Mouse (Mus musculus) left cerebral cortex, postnatal 36 days (tissue): ENCODE results near the gene Slc6a6. TPM values are rescaled to one million over a fixed set of nuclear protein-coding genes. Genes with fewer than 3 reads are reported as not detected.

Experiments used
- DNase-seq, 2 experiments: peaks; one replicate each; pipeline ENCODE4 v3.0.0; 2021 to 2022; ENCODE audit warnings: low spot score in 2 of 2, mixed read lengths in 1 of 2
- intact Hi-C: fragments of 180-260 bp; cut with DNase I; formaldehyde crosslinking; loops from one replicate; pipeline ENCODE4 v1.15.1; 2025
- total RNA-seq, 2 experiments: library from RNA; stranded (reverse); gene quantifications; 2 replicates each; pipeline ENCODE4 v1.2.3; 2021

Slc6a6 gene
- total RNA-seq, 2 experiments from 2014 or later = 120 to 170 TPM

DNA sequence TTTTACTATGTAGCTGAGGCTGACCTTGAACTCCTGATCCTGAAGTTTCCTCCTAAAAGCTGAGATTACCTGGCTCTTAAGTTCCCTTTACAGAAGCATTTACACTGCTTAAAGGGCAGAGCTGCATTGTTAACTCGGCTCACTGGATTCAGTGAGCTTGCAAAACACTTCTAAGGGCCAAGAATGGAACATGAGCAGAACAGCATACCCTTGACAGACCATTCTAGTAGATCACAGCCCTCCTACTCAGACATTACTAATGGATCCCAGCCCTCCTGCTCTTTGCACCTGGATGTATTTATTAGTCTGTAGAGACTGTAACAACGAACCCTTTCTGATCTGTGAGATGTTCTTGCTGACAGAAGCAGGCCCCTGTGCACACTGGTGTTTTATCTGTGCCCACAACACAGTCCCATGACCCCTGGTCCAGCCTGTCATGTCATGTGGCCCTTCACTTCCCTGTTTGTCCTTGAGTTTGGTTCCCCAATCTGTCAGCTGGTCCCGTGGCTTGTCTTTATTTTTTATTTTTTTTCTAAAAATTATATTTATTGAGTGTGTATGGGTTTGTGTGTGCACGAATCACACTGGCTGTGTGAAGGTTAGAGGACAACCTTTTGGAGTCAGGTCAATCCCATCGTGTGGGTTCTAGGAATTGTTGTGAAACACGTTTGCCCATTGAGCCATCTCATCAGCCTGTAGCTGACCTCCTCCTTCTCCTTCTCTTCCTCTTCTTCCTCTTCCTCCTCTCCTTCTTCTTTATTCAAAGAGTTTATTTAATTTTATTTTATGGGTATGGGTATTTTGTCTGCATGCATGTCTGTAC lies 32.3 kb downstream of the Slc6a6 start:
- intact Hi-C loops = no loop called here
- DNase-seq = no peak

DNA sequence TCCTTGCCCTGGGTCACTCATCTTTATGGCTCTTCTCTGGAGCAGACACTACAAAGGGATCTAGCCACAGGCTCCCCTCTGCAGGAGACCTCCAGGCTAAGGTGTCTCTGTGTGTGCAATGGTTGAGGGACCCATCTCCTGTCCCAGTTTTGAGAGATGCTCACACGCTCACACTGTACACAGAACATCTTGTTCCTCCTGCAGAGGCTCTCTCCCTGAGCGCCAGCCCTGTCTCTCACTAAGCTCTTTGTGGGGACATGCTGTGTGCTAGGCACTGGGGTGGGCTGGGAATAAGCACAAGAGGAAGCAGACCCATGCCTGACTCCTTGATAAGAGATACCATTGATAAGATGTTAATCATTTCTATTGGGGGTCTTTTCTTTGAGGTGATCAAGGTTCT lies 34.2 kb downstream of the Slc6a6 start:
- intact Hi-C loops = no loop called here
- DNase-seq = no peak

DNA sequence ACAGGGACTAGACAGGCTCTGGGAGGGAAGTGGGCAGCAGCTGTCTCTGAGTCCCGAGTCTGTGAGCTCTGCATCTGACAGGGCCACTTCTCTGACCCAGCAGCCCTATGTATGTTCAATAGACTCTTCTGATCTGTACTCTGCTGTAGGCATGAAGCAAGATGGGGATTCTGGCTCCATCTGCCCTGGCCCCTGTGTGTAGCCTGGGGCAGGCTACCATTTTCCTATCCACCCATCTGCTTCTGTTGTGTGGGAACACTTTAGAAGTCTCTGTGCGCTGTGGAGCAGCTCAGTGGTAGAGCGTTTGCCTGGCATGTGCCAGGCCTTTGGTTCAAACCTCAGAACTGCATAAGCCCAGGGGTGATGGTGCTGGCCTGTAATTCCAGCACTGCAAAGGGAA lies 34.8 kb downstream of the Slc6a6 start:
- DNase-seq = no peak

DNA sequence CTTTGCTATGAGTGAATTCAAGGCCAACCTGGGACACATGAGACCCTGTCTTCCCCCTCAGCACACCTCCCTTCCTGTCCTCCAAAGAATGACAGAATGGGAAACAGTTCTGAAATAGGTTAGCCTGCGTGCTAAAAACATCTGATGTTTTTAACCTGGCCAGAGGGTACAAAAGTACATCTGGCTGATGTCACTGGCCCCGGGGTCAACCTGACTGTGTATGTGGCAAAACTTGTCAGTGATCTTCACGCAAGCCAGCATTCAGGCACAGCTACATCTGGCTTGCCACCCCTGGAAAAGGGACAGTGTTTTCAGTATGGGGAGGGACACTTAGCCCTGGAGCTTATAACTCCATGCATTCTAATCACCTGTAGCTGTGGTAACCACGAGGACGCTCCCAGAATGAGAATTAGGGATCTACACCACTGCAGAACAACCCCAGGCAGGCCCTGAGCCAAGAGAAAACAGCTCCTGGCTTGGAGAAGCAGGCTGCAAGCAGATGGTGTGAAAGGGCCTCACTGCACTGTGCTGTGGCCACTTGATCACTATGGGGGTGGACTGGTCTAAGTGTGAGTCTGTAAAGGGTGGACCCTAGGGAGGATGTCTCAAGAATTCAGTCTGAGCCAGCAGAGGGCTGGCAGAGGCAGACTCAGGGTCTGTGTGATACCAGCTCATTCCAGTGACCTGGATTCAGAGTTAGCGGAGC lies 35.3 kb downstream of the Slc6a6 start:
- DNase-seq = peak; percentile 67 to 71
- intact Hi-C loops = no loop called here

More for the DNA sequence above, 34.8 kb downstream of the Slc6a6 start:
- intact Hi-C loops = no loop called here

DNA sequence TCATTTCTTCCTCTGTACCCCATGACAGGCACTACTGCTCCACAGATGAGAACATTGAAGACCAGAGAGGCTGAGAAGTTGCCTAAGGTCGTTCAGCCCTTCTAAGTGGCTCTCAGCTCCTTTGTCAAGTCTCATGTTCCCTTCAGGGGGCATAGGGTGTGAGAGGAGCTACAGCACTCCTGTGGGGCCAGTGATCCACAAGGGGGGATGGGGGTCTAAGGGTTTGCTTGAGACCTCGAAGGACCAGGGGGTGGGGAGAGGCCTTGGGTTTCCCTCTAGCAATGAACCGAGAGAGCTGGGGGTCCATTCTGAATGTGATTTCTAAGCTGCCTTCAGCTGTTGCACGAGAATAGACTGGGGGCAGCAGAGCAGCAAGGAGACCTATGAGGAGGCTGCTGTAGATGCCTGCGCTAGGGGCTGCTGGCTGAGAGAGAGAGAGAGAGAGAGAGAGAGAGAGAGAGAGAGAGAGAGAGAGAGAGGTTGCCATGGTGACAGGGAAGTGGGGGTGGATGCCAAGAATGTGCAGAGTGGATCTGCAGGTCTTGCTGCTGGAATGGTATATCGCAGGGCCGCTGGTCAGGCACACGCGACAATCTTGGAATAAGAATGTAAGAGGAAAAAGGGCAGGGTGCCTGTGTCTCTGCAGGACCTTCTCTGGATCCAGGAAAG lies 36.1 kb downstream of the Slc6a6 start:
- DNase-seq = peak; percentile 57 to 67
- intact Hi-C loops = no loop called here

DNA sequence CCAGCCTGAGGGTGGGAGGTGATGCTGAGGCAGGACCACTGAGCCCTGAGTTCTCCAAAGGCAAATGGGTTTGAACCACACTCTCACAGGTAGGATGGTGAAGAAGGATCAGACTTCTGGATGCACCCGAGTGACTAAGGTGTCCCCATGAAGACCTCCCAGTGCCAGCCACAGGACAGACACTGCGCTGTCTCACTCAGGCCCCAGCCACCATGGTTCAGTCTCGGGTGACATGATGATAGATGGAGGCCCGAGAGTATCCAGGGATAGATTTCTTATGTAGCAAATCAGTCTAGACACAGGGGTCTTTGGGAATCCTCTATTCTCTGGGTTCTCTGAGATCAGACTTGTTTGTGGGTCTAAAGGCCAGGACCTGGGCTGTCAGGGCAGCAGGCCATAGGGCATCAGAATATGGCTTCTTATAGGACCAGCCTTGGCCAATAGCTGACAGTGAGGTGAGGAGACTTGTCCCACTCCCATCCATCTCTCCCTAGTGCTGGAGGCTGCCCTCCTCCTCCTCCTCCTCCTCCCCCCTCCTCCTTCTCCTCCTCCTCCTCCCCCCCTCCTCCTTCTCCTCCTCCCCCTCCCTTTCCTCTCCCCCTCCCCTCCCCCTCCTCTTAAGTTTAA lies 36.8 kb downstream of the Slc6a6 start:
- intact Hi-C loops = no loop called here
- no peak for DNase-seq

DNA sequence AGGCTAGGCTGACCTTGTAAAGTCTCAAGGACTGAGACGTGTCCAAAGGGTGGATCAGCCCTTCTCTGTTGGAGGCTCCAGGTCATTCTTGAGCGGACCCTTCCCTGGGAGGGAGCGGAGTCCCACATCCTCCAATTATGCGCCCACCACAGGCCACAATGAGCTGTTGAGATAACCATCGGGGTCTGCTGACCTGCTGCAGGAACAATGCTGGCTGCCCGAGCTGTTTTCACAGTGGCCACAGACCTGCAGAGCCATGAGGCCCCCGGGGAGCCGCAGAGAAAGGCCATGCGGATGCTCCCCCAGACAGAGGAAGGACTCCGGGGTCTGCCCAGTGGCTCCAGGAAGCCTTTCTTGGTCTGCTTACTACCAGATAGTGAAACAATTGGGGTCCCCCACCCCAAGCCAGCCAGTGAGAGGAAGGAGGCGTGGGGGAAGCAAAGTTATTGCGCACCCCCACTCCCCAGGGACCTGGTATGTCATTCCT lies 37.4 kb downstream of the Slc6a6 start:
- intact Hi-C loops = no loop called here
- DNase-seq = no peak

DNA sequence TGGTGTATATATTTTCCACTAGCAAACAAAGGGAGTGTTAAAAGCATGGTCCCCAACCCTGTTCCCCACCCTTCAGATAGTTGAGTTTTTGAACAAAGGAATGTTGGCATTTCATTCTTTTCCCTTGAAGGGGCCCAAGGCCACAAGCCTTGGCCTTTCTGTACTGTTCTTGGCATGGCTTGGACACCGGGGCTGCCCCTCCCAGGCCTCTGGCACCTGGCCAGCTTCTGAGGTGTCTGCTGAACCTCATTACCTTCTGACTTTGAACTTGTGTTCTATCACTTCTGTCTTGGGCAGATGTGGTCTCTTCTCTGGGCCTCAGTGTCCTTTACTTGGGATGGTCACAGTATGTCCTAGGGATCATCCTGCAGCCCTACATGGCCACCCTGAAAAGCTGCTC lies 43.5 kb downstream of the Slc6a6 start:
- intact Hi-C loops = no loop called here
- DNase-seq = no peak

DNA sequence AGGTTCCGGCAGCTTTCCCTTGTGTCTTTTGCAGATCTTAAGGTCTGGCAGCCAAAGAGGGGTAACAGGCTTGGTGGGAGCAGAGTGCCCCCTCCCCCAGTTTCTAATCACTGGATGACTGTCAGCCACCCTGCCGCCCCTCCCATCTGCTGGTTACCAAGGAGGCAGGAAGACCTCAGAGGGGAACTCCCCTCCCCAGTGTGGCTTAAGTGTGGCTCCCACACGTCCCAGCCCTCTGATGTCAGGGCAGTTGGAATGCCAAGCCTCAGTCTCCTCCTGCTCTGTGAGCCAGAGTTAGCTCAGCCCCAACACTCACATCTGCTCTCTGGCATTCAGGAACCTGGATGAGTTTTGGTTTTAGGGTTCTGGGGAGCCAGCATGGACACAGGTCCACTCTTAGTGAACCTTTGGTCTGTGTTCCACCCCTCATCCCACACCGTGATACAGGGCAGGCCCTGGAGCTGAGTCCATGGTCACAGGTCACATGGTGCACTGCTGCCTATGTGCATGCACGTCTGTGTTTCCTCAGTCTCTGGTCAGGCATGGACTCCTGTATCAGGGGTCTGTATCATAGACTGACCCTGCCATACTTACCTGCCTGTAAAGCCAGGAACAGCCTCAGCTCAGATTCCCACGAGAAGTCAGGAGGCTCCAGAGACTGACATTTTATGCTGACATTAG lies 45.2 kb downstream of the Slc6a6 start:
- no peak for DNase-seq
- intact Hi-C loops = no loop called here

DNA sequence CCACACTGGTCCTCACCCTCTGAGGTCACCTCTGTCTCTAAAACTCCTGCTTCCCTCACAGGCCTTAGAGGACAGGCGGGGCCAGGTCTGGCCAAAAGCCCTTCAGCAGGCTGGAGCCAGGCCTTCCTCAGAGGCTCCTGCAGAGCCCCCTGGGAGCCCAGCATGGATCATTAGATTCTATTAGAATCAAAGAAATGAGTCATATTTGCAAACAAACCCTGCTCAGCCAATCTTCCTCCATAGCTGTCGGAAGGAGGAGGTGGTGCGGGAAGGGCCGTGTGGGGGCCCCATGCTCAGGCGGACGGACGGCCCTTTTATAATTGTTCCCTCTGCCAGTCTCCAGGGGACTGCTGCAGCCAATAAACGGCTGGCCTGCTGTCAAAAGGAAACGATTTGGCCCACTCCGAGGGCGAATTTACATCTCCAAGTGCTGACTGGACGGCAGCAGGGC lies 45.8 kb downstream of the Slc6a6 start:
- DNase-seq = peak in 1 of 2 experiments; percentile 51
- intact Hi-C loops = loop anchor here (5.0 kb wide), 1 partner anchor 42 kb away; no protein-coding TSS in a partner anchor

DNA sequence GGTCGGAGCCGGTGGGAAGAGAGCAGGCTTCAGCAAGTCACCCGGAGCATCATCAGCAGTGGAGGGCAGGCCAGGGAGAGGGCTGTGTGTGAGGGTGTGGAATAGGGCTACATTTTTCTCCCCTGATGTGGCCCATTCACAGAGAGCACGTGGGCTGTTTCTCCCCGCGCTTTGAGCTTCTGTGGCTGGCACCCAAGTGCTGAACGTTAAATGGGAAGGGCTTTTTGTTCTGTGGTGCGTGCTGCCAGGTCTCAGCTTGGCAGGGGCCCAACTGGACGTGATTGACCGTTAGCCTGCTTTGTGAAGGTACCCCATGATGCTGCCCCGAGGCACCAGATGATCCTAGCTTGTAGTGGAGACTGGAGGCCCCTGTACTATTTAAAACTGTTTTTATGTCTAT lies 48.3 kb downstream of the Slc6a6 start:
- DNase-seq = no peak
- intact Hi-C loops = loop anchor here (5.0 kb wide), 1 partner anchor 45 kb away; no protein-coding TSS in a partner anchor

DNA sequence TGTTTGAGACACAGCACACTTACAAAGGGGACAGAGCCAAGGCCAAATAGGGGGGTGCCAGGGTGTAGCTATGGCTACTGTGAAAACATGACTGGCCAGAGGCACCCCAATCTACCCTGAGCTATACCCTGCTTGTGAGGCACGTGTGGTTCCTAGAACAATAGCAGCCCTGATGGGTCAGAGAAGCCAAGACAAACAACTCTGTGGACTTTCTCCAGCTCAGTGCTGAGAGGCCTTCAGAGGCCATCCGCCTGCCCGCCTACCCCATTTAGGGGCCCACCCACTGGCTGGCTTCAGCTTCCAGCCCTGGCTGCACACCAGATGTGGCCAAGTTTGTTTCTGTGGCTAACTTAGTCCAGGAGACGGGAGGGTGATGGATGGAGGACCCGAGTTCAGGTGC lies 52.6 kb downstream of the Slc6a6 start:
- no peak for DNase-seq
- intact Hi-C loops = no loop called here

DNA sequence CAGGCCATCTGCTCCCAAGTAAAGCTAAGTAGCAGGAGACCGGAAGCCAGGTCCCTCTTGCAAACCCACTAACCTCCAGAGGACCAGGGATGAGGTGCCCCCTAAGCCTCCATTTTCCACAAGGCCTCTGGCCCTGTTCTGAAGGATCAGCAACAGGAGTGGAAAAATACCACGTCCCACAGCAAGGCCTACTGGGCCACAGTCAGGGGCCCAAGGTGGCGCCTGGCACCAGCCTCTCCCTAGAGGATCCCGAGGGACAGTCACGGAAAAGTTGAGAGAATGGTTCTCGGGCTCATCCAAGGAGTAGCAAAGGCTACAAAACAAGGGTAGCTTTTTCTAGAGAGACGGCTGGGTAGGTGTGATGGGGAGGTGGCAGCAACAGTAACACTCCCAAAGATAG lies 53.6 kb downstream of the Slc6a6 start:
- DNase-seq = no peak
- intact Hi-C loops = no loop called here

DNA sequence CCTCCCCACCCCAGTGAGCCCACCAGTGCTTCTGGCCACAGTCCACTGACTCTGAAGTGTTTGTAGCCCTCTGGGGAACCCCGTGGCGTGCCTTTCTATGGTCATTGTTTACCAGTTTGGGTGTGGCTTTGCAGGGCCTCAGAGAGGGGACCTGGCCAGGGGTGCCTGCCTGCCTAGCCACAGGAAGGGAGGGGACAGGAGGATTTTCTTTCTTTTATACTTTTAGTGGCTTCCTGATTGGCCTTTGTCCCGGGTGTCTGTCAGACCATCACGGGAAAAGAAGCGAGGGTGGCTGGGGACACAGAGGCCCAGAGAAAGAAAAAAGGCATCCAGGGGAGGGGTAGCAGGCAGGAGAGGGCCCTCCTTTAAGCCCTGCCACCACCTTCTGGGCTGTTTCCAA lies 54.2 kb downstream of the Slc6a6 start:
- DNase-seq = no peak
- intact Hi-C loops = no loop called here

DNA sequence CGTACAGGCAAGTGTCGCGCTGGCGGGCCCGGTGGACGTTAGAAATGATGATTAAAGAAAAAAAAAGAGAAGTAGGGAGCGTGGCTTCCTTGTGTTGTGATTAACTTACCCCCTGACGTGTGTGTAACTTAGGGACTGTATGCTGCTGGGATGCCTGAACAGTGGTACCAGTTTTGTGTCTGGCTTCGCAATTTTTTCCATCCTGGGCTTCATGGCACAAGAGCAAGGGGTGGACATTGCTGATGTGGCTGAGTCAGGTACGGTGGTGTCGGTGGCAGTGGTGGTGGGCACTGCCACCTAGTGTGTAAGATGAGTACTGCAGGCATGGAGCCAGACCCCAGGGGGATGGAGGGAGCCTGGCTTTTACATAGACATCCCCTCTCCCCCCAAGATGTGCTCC lies 57.2 kb downstream of the Slc6a6 start:
- intact Hi-C loops = loop anchor here (2.0 to 5.0 kb wide), 2 partner anchors 164 to 214 kb away; no protein-coding TSS in a partner anchor
- peak in 1 of 2 experiments; percentile 49 for DNase-seq

DNA sequence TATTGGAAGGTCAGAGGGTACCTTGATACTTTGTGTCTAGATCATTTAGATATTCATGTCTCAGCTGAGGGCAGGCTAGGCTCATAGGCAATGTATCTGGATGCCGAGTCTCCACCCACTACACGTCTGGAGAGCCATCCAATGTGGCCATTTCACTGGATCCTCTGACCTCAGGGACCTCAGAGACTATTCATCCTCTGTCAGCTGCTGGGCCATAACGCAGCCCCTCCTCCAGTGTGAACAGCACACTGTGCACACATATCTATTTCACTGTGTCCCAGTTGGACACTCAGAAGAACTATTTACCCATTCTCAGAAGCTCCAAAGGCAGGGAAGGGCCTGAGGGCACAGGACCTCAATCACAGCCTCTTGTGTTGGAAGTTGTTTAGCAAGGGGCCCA lies 58.6 kb downstream of the Slc6a6 start:
- no peak for DNase-seq
- intact Hi-C loops = loop anchor here (5.0 kb wide), 1 partner anchor 215 kb away; no protein-coding TSS in a partner anchor

DNA sequence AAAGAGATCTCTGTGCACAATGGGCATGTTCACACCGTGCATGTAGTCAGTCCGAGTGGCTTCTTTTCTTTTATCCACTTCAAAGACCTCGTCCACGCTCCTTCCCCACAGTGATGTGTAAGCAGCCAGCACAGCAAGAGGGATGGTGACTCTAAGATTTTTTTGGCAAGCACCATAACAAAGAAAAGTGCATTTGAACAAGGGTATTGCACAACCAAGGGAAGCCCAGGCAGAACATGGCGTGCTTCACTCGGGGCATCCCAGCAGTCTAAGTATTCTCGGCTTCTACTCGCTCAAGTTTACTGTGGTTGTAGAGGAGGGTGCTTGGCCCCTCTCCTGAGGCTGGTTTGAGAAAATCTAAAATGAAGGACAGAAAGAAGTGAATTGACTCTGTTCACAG lies 59.1 kb downstream of the Slc6a6 start:
- intact Hi-C loops = loop anchor here (5.0 kb wide), 1 partner anchor 216 kb away; no protein-coding TSS in a partner anchor
- no peak for DNase-seq

DNA sequence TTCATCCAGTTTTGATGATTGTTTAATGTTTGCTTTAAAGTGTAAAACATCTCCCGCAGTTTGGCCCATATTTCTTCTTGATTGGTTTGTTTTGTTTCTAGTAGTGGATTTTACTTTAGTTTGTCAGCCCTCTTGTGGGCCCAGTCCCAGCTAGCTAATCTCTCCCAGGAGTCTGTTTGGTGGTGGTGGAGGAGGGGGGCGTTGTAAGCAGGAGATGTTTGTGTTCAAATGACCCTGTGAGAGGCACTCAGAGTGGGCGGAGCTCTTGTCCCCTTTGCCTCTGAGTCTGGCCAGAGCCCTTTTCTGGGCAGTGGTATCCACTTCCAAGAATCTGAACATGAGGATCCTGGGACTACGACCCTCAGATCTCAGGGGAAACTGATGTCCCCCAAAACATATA lies 60.0 kb downstream of the Slc6a6 start:
- no peak for DNase-seq
- intact Hi-C loops = loop anchor here (5.0 kb wide), 1 partner anchor 217 kb away; no protein-coding TSS in a partner anchor

DNA sequence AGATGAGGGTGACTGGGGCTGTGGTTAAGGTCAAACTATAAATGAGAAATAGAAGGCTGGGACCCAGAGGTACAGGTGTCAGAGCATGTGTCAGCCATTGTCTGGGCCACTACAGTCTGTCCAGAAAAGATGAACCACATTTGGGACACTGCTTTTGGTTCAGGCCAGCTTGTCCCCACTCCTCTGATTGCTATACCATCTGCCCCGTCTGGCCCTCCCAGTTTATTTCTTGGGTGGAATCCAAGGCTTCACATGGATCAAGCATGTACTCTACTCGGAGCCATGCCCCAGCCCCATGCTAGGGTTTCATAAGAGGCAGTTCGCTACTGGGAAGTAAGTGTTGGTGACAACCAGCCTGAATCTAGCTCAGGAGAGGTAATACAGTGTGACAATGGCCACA lies 61.4 kb downstream of the Slc6a6 start:
- DNase-seq = no peak
- intact Hi-C loops = no loop called here
